Mouse (Mus musculus): ENCODE results near the gene Dnajb9. TPM values are rescaled to one million over a fixed set of nuclear protein-coding genes. Genes with fewer than 3 reads are reported as not detected.
"Not testable (repeated sequence)": the region's sequence is repeated elsewhere in the genome, so short reads cannot be mapped to it uniquely, and the experiment has no call there.

Gene Dnajb9
- total RNA-seq (2022), result 10 to 100 TPM; 40.5 to 43.0 (median 41.6) TPM

DNA sequence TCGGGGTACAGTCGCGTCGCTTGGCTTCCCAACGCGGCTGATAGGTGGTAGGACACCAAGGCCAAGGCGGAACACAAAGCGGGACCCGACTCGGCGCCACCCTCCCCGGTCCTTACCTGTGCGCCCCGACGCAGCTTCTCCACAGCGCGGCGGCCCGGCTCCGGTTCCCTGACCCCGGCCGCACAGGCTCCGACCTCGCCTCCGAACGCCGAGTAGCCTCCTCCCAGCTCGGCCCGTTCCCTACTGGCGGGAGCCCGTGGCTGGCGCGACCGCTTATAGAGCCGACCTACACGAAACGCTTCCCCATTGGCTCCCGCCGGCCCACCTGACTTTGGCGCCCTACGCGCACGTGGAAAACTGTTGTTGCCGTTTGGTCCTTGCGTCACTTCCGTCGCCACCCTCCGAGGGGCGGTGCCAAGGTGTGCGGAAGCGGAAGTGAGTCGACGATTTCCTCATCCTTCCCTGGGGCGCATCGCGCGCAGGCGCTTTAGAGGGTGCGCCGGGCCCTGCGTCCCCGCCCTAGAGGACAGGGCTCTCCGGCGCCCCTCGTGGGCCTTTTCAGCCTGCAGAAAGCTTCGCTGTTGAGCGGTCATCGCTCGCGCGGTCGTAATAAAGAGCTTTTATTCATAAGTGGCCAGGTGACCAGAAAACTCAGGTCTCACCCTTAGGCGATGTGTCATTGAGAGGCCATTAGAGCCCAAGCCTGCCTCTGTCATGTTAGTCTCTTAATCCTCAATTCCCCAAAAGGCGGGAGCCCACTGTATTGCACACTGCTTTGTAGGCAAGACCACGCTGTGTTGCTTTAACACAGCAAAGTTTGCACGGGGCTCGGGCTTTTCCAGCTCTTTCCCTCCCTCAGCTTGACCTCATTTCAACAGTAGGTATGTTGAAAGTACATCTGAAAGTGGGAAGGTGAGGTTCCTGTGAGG is at the start of gene Dnajb9:
Gene Dnajb9, minus strand, starts transcription at position 503 of the 929 bp plus-strand sequence.
- DNase-seq (ENCODE audit: low spot score in 2 of 2), result peak; percentile 99 to 100

DNA sequence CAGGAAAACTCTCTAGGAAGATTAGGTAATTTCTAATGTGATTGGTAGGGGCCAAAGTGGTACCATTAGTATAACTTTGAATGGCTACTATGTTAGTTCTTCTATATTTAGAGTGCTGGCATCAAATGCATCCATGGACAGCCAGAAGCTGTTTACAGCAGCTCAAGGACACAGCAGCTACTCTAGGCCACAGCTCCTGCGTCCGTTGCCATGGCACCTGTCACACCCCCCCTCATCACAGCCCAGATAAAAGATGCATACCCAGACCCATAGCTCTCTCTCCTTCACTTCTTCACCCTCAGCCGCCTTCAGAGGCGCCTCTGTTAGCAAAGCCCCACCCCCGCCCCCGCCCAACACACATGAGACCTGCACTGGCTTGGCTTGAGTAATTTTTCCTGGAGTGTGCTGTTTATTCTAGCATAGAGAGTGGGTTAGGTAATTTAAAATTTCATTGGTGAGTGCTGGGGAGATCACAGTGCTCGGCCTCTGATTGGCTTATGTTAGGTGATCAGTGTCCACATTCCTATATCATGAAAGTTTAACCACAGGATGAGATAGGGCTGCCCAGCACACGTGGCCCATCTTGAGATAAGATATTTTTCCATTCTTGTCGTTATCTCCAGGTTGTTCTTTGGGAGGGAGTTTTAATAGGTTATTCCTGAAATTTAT is 38.3 kb upstream of the Dnajb9 start:
- DNase-seq (ENCODE audit: low spot score in 2 of 2), result no peak

DNA sequence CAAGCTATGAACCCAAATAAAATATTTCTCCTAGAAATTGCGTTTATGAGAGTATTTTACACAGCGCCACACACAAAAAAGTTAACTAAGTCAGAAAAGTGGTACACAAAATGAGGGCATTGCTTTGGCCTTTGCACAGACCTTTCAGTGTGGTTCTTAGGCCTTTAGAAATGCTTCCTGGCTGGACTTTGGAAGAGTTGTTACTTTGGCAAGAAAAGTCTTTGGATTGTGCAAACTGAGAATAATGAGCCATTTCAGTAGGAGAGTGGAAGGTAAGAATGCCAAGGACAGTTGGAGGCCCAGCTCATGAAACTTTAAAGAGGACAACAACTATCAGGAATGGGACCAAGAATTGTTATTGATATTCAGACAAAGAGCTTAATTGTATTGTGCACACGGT is 35.6 kb upstream of the Dnajb9 start:
- DNase-seq (ENCODE audit: low spot score in 2 of 2), result no peak

DNA sequence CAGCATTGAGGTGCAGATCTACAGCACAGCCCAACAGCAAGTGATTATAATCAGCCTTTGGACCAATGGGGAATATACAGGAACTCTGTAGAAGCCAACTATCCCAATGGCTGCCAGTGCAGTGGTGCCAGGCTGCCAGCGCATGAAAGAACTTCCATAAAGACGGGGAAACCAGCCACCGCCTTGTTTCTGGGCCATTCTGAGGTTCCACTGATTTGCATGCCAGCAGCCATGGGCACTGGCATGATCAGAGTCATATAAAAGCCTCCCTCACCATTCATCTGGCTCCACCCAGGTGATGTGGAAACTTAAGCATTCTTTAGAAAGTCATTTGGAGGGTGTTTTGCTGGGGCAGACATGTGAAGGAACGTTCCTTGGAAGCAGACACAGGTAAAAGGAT is 32.3 kb upstream of the Dnajb9 start:
- no peak for DNase-seq (ENCODE audit: low spot score in 2 of 2)

DNA sequence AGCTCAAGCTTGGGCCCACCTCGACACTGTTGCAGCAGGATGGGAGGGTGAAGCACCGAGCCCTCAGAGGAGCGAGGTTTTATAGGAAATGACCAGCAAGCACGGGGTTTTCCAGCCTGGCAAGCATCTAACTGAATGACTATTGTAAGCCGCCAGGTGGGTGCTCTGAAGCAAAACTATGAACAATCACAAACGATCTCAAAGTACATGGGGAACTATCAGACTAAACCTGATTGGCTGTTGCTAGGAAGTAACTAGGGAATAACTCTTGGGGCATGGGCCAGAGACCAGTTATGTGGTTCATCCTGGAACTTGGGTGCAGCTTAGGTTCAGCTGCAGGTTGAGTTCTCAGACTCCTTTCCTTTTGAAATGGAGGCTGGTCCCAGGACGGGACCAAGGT is 31.0 kb upstream of the Dnajb9 start:
- DNase-seq (ENCODE audit: low spot score in 2 of 2), result no peak

DNA sequence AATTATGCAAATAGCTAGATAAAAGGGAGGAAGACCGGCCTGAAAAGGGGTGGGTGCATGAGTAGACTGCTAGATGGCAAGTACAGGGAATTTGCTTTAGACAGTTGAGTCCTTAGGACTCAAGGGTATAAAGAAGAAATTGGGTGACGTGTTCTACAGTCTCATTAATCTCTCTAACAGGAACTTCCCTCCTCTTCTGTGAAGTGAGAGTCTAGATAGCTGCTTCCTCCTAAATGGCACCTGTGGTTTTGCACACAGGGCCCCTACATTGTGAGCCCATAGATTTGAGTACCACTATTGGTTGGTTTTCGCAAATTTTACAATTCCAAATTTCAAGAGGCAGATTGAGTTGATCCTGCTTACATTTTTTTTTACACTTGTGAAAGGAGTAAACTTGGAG is 14.5 kb upstream of the Dnajb9 start:
- no peak for DNase-seq (ENCODE audit: low spot score in 2 of 2)

DNA sequence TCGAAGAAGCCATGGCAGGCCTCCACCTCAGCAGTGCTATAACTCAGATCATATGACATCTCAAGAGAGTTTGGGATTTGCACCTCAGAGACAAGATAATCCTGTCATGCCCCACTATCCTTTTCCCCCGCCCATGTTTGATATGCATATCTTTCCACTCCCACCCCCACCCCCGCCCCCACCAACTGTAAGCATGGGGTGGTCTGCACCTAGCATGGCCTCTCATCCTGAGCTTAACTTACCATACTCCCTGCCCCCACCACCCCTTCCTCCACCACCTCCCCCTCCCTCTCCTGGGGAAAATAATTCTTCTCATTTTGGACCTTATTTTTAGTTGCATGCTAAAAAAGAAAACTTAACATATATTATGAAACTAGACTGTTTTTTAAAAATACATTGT is 12.9 kb upstream of the Dnajb9 start:
- DNase-seq (ENCODE audit: low spot score in 2 of 2), result no peak

DNA sequence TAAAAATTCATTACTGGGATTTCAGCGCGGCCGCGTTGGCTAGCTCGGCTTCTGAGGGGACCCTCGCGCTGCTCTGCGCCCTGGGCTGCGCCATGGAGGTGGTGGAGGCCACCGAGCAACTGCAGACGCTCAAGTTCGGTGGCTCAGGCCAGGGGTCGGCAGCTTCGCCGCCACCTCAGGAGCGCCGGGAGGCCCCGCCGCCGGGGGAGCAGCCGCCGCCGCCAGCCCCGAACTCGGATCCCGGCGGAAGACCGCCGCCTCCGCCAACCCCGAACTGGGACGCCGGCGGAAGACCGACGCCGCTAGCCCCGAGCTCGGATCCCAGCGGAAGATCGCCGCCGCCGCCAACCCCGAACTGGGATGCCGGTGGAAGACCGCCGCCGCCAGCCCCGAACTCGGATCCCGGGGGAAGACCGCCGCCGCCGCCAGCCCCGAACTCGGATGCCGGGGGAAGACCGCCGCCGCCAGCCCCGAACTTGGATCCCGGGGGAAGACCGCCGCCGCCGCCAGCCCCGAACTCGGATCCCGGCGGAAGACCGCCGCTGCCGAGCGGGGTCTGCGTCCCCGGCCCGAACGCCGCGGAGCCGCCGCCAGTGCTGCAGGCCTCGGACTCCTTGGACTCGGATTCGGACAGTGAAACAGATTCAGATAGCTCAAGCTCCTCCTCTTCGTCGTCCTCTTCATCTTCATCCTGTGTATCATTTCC is 11.7 kb upstream of the Dnajb9 start:
- peak in 1 of 2 experiments; percentile 10 for DNase-seq (ENCODE audit: low spot score in 2 of 2)

DNA sequence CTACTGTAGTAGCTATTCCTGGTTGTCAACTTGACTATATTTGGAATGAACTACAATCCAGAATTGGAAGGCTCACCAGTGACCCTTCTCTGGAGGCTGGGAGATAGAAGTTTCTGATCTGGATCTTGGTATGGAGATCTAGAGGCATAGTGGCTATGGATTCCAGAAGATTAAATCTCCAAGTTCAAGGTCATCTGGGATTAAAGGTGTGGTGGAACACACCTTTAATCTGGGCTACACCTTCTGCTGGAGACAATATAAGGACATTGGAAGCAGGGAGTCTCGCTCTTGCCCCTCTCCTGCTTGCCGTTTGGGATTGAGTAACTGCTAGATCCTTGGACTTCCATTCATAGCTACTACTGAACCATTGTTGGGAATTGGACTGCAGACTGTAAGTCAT is 10.9 kb upstream of the Dnajb9 start, which contains the start of gene Pnpla8:
Gene Pnpla8, plus strand, starts transcription at position 301 of the 400 bp plus-strand sequence.
- DNase-seq (ENCODE audit: low spot score in 2 of 2), result not testable (repeated sequence)

DNA sequence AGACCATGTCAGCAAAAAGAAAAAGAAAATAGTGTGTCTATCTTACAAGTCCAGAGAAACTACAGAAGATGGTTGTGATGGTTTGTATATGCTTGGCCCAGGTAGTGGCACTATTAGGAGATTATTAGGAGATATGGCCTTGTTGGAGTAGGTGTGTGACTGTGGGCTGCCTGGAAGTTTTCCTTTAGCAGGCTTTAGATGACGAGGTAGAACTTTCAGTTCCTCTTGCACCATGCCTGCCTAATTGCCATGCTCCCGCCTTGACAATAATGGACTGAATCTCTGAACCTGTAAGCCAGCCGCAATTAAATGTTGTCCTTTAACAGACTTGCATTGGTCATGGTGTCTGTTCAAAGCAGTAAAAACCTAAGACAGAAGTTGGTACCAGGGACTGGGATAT is 1.4 kb upstream of the Dnajb9 start:
- DNase-seq (ENCODE audit: low spot score in 2 of 2), result no peak

DNA sequence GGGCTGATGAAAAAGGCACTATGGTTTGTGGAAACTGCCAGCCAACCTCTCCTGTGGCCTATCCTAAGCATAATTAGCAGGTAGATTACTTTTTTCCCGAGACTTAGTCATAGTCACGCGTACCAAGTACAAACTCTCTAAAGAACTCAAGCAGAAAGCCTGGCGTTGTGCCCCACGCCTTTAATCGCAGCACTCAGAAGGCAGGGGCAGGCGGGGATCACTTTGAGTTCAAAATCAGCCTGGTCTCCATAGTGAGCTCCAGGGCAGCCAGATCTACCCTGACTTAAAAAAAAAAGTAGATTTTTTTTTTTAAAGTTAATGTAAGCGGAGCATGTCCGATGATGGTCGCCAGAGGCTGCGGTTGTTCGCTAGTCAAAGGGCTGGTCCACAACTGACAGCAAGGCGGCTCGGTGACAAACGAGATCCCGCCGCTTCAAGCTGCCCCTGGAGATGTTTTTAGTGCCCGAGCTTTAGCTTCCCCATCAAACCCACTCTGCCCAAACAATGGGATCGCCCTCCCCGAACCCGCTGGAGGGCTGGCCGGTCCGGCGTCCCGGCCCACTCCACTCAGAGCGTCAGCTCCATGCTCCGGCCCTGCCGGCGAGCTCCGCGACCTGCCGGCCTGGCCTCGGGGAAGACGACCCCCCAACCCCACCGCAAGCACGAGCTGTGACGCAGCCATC is 844 bp downstream of the Dnajb9 start:
- peak in 1 of 2 experiments; percentile 15 for DNase-seq (ENCODE audit: low spot score in 2 of 2)

DNA sequence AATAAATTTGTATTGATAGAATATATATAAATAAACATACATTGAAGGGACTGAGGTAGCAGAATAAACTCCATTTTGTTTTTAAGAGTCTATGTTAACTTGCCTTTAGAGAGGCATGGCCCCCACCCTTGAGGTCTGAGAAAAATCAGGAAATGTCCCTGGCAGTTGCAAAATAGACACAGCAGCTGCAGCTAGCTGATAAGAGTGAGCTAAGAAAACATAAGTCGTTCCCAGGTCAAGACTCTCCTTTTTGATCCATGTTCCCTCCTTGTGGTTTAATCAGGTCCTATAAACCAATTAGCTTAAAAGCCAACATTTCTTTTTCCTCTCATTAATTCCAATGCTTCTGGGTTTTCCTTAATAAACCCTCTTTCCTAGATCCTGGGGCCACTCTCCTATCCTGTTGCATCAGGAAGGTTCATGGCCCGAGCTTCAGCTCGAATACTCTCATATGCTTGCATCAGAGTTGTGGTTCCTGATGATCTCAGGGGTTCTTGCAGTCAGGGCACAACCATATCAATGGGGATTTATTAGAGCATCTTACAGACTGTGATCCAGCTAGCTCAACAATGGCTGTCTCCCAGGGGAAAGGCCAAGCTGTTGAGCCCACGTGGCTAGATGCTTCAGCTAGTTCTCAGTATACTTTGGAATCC is 12.1 kb downstream of the Dnajb9 start:
- DNase-seq (ENCODE audit: low spot score in 2 of 2), result no peak

DNA sequence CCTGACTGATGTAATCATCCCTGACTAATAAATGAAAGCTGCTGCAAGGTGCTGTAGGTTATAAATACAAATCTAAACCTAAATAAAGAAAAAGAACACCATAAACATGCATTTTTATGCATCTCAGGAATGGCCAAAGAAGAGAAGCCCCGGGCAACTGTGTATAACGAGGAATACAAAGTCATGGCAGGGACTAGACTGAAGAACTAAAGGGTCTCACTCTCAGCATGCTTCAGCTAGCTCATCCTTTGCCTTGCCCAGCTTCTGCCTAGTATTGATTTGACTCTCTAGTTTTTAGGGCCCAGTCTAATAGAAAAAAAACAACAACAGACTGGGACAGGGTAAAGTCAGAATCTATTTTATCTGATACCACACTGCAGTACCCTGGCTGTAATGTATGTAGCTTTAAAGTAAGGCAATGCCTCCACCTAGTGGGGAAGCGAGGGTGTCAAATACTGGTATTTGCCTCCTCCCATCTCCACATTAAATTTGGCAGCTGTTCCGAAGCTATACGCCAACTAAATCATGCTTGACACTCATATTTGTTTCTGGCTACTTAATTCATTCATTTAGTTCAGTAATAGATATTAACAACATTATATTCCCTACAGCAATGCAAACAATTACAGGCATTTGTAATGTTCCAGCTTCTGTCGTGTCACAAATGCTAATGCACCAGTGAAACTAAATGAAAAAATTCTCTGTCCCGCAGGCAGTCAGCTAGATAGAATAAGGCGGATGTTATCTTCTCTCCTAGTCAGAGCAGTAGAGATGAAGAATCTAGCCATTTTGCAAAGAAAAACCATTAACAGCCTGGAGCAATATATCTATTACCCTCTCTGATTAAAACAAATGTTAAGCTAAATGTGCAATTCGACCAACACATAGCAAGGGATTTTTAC is 28.8 kb downstream of the Dnajb9 start:
- DNase-seq (ENCODE audit: low spot score in 2 of 2), result peak in 1 of 2 experiments; percentile 41

DNA sequence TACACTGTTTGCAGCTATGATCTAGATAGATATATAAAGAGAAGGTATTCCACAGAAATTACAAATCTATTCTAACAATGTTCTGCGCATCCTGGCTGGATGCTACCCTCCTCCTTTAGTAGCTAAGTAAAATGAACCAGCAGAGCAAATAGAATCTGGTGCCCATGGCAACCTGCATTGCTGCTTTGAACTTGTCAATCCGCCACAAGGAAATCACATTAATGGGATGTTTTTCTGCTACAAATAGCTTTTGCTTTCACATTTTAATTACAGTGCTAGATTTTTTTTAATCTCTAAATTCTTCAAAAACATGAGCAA is 33.1 kb downstream of the Dnajb9 start:
- DNase-seq (ENCODE audit: low spot score in 2 of 2), result no peak

DNA sequence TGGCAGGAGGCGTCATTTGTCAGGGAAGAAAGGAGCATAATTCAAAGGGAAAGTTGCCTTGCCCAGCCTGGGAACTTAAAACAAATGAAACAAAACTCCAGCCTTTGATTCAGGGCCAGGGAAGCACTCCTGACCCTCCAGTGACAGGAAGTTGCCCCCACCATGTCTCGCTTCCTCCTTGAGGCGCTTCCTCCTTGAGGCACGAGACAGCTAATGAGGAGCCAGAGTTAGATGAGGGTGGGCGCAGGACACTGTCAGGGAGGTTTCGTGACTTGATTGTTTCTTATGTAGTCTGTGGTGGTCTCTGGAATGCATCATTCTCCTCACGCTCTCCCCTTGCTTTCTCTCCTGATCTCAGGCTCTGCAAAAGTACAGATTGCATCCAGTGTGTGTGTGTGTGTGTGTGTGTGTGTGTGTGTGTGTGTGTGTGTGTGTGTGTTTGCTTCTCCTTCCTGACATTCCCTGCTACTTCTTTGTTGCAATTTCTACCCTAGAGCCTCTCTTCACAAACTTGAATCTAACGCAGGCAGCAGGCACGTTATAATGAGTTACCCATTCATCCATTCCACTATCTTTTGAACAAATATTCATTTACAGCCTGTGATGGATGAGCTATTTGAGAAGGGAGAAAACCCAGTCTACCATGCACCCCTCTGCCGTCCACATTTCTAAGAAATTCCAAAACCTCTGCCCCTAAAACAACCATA is 33.6 kb downstream of the Dnajb9 start:
- DNase-seq (ENCODE audit: low spot score in 2 of 2), result no peak

DNA sequence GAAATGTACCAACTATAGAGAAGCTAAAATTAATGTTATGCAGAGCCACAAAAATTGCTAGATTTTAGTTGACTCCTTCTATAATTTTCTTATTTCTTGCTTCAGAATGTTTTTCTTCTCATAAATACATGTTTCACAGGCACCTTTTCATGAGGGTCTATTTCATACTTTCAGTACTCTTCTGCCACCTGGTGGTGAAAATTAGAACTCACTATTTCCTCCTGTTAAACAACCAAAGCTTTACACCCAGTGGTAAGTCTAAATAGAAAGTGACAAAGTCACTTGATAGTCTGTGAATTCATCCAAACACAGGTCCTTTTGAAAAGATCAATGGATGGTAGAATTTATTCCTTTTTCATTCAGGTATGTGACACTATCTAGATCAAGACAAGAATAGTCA is 43.2 kb downstream of the Dnajb9 start:
- no peak for DNase-seq (ENCODE audit: low spot score in 2 of 2)

DNA sequence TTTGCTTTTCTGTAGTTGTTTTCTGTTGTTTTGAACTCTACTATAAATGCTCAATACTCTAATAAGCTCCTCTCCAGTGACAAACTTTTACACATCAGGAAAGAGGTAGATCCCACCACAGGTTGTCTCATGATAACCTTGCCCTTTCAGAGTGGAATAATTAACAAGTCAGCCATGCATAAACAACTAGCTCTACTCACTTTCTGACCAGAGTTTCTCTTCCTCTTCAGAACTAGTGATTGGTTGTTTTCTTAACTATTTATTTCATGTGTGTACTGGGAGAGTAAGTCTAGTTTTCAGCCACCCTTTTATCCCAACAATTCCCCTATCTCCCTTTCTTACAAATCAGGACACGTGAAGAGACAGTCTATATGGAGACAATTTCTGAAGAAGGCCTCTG is 50.8 kb downstream of the Dnajb9 start:
- no peak for DNase-seq (ENCODE audit: low spot score in 2 of 2)
